Comparison of ENCODE assay signal across 8 mouse cellular contexts in the genomic region with DNA sequence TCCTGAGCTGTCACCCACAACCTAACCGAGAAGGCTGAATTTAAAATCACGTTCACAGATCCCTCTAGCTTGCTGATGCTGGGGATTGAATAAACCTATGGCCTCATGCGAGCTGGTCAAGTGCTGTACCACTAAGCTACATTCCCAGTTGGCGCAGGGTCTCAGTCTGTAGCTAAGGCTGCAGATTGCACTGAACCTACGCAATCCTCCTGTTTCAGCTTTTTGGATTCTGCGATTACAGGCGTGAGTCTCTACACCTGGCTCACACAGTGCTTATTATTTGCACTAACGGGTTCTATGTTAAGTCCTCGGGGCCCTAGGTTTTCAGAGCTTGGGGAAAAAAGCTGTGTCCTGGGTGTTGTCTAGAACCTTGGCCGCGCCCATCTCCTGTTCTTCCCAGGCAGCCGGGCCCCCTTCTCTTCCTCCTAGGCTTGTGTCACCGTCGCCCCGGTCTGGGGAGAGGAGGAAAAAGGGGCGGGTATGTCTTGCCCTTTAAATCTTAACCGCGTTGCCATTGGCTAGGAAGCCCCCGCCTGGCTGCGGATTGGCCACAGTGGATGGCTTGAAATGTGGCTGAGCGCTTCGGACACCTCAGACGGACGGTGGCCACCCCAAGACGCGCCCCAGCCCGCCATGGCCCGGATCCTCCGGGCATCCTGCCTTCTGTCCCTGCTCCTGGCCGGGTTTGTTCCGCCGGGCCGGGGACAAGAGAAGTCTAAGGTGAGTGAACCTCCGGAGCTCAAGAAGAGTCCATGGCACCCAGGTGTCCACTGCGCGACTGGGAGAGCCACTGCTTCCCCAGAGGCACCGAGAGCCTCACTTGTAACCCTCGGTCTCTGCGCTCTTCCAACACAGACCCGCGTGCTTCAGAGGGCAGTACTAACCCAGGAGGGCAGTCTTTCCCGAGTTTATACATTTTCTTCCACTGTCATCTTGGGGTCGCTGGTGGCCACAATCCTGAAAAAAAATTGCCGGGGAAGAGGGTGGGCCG. TPM values are rescaled to one million over a fixed set of nuclear protein-coding genes. Genes with fewer than 3 reads are reported as not detected.
DNase-seq lines count a peak whose midpoint lies in the region; ATAC-seq lines count a peak whose summit lies in the region.

Gene Gpx3, plus strand, starts transcription at position 121 of the 991 bp plus-strand sequence.

- peak within 1 kb of the TSS; percentile 94 for H3K4me2 ChIP-seq in embryonic facial prominence, embryonic 15.5 days (replicated peaks)
- H3K4me2 ChIP-seq in heart, embryonic 11.5 days, result peak within 1 kb of the TSS; percentile 84
- H3K4me2 ChIP-seq in kidney, embryonic 15.5 days, result peak within 1 kb of the TSS; percentile 77
- H3K4me2 ChIP-seq in liver, embryonic 13.5 days, result peak within 1 kb of the TSS; percentile 70
- peak within 1 kb of the TSS; percentile 74 for H3K4me2 ChIP-seq in neural tube, embryonic 11.5 days (ENCODE audit: low read depth)

- no peaks in the 10 kb centered on the region for H3K9me3 ChIP-seq in embryonic facial prominence, embryonic 15.5 days (replicated peaks)
- no peaks in the 10 kb centered on the region for H3K9me3 ChIP-seq in heart, embryonic 11.5 days (replicated peaks; ENCODE audit: control insufficient read depth, low read length)
- no peaks in the 10 kb centered on the region for H3K9me3 ChIP-seq in kidney, embryonic 15.5 days (replicated peaks)
- H3K9me3 ChIP-seq in liver, embryonic 13.5 days (replicated peaks), result no peaks in the 10 kb centered on the region
- H3K9me3 ChIP-seq in neural tube, embryonic 11.5 days (ENCODE audit: control insufficient read depth, low read length), result no peaks in the 10 kb centered on the region

- H3K27ac ChIP-seq in embryonic facial prominence, embryonic 15.5 days (replicated peaks), result no peak within 1 kb of the TSS
- H3K27ac ChIP-seq in heart, embryonic 11.5 days (ENCODE audit: low read depth, low read length), result peak within 1 kb of the TSS; percentile 74
- H3K27ac ChIP-seq in kidney, embryonic 15.5 days, result no peak within 1 kb of the TSS
- no peak within 1 kb of the TSS for H3K27ac ChIP-seq in liver, embryonic 13.5 days
- H3K27ac ChIP-seq in neural tube, embryonic 11.5 days (ENCODE audit: low read depth, low read length), result no peak within 1 kb of the TSS

- ATAC-seq in embryonic facial prominence, embryonic 15.5 days (ENCODE audit: insufficient number of reproducible peaks, low FRiP score, low TSS enrichment, low read depth), result peak; percentile 75; the same call in 1 of the 2 replicates
- ATAC-seq in heart, embryonic 11.5 days (replicated peaks; ENCODE audit: insufficient number of reproducible peaks, low FRiP score, low TSS enrichment), result peak; percentile 78
- ATAC-seq in kidney, embryonic 15.5 days (replicated peaks; ENCODE audit: low FRiP score), result peak; percentile 92
- peak; percentile 67 for ATAC-seq in liver, embryonic 13.5 days (ENCODE audit: low read depth)
- peak; percentile 84 for ATAC-seq in neural tube, embryonic 11.5 days (ENCODE audit: insufficient read depth, low FRiP score, low TSS enrichment)

- H3K36me3 ChIP-seq in embryonic facial prominence, embryonic 15.5 days, result no peaks in the 10 kb centered on the region
- H3K36me3 ChIP-seq in heart, embryonic 11.5 days (ENCODE audit: control insufficient read depth, insufficient read depth, low read length), result 0 out of 2 replicates have a peak, but pooled peaks cover 3% of the 10 kb centered on the region
- H3K36me3 ChIP-seq in kidney, embryonic 15.5 days, result 0 out of 2 replicates have a peak, but pooled peaks cover 3% of the 10 kb centered on the region
- H3K36me3 ChIP-seq in liver, embryonic 13.5 days, result no peaks in the 10 kb centered on the region
- no peaks in the 10 kb centered on the region for H3K36me3 ChIP-seq in neural tube, embryonic 11.5 days (ENCODE audit: control insufficient read depth, insufficient read depth, low read length)

- no peaks in the 10 kb centered on the region for H3K27me3 ChIP-seq in embryonic facial prominence, embryonic 15.5 days
- H3K27me3 ChIP-seq in heart, embryonic 11.5 days (ENCODE audit: control insufficient read depth, insufficient read depth, low read length), result no peaks in the 10 kb centered on the region
- no peaks in the 10 kb centered on the region for H3K27me3 ChIP-seq in kidney, embryonic 15.5 days
- H3K27me3 ChIP-seq in liver, embryonic 13.5 days, result peaks cover 19% of the 10 kb centered on the region
- H3K27me3 ChIP-seq in neural tube, embryonic 11.5 days (ENCODE audit: control insufficient read depth, insufficient read depth, low read length), result no peaks in the 10 kb centered on the region

- peaks cover 11% of the 10 kb centered on the region for H3K4me1 ChIP-seq in embryonic facial prominence, embryonic 15.5 days
- peaks cover 31% of the 10 kb centered on the region for H3K4me1 ChIP-seq in heart, embryonic 11.5 days (ENCODE audit: control insufficient read depth, insufficient read depth, low read length)
- H3K4me1 ChIP-seq in kidney, embryonic 15.5 days, result peaks cover 23% of the 10 kb centered on the region
- peaks cover 33% of the 10 kb centered on the region for H3K4me1 ChIP-seq in liver, embryonic 13.5 days (replicated peaks)
- H3K4me1 ChIP-seq in neural tube, embryonic 11.5 days (ENCODE audit: control insufficient read depth, insufficient read depth, low read length), result peaks cover 3% of the 10 kb centered on the region; the same call in 1 of the 2 replicates

- DNase-seq in thymus, postnatal 14 days, result peak; percentile 12
- DNase-seq in thymus, postnatal 10 days (ENCODE audit: low spot score in 2 of 2), result no peak
- peak; percentile 22 for DNase-seq in liver, embryonic 13.5 days
- DNase-seq in neural tube, embryonic 11.5 days (ENCODE audit: low spot score), result peak; percentile 82
- peak; percentile 49 to 78 for DNase-seq in urinary bladder, postnatal 36 days (ENCODE audit: low spot score in 2 of 2)

- 14% methylated on average over 45 of the region's 45 CpGs for WGBS in embryonic facial prominence, embryonic 15.5 days
- WGBS in heart, embryonic 11.5 days (ENCODE audit: insufficient replicate concordance), result 12% methylated on average over 45 of the region's 45 CpGs
- WGBS in kidney, embryonic 15.5 days, result 14% methylated on average over 45 of the region's 45 CpGs
- WGBS in liver, embryonic 13.5 days (ENCODE audit: insufficient replicate concordance), result 15% methylated on average over 45 of the region's 45 CpGs
- 17% methylated on average over 45 of the region's 45 CpGs for WGBS in neural tube, embryonic 11.5 days

- peak within 1 kb of the TSS; percentile 47 for H3K9ac ChIP-seq in embryonic facial prominence, embryonic 15.5 days
- peak within 1 kb of the TSS; percentile 83 for H3K9ac ChIP-seq in heart, embryonic 11.5 days (ENCODE audit: low read depth, low read length)
- H3K9ac ChIP-seq in kidney, embryonic 15.5 days, result peak within 1 kb of the TSS; percentile 42
- peak within 1 kb of the TSS; percentile 44; the same call in 1 of the 2 replicates for H3K9ac ChIP-seq in liver, embryonic 13.5 days
- peak within 1 kb of the TSS; percentile 57 for H3K9ac ChIP-seq in neural tube, embryonic 11.5 days (ENCODE audit: low read length)

- peak within 1 kb of the TSS; percentile 50 for H3K4me3 ChIP-seq in embryonic facial prominence, embryonic 15.5 days (replicated peaks)
- peak within 1 kb of the TSS; percentile 65 for H3K4me3 ChIP-seq in heart, embryonic 11.5 days (ENCODE audit: low read depth, low read length)
- H3K4me3 ChIP-seq in kidney, embryonic 15.5 days (replicated peaks), result peak within 1 kb of the TSS; percentile 49
- H3K4me3 ChIP-seq in liver, embryonic 13.5 days (replicated peaks), result peak within 1 kb of the TSS; percentile 45
- H3K4me3 ChIP-seq in neural tube, embryonic 11.5 days (ENCODE audit: low read depth, low read length), result peak within 1 kb of the TSS; percentile 53

RNA-seq across cellular contexts. Expression of gene Gpx3, which starts in this region (rescaled TPM):
- 285 and 293 TPM in 2 replicates for polyA plus RNA-seq in embryonic facial prominence, embryonic 15.5 days (2015; fragmentation: Nextera tagmentation; extraction: Ambion mirVana)
- 1,579 and 1,713 TPM in 2 replicates for polyA plus RNA-seq in heart, embryonic 11.5 days (2014; fragmentation: Nextera tagmentation; extraction: Ambion mirVana)
- polyA plus RNA-seq in kidney, embryonic 15.5 days (2015; fragmentation: Nextera tagmentation; extraction: Ambion mirVana), result 156 and 157 TPM in 2 replicates
- polyA plus RNA-seq in liver, embryonic 13.5 days (2015; fragmentation: Nextera tagmentation; extraction: Ambion mirVana), result 20.9 and 26.3 TPM in 2 replicates
- polyA plus RNA-seq in neural tube, embryonic 11.5 days (2014; fragmentation: Nextera tagmentation; extraction: Ambion mirVana), result 98.3 and 109 TPM in 2 replicates

Comparison
In these comparisons a context has a peak if more than half of its experiments do, and no peak if none do; other contexts are left out.
1. DNase-seq: peak in thymus, postnatal 14 days (single experiment), liver, embryonic 13.5 days (single experiment), neural tube, embryonic 11.5 days (single experiment) and urinary bladder, postnatal 36 days (2 of 2); none in thymus, postnatal 10 days (0 of 2).
2. Peak in every context shown above with its lines, with median percentiles within 50 percentile points of each other: ATAC-seq, H3K4me2 ChIP-seq, H3K4me3 ChIP-seq and H3K9ac ChIP-seq.